Mouse (Mus musculus) limb, embryonic 11.5 days (tissue): ENCODE measurements around the gene Dscaml1. TPM values are rescaled to one million over a fixed set of nuclear protein-coding genes. Genes with fewer than 3 reads are reported as not detected.
A peak's percentile ranks its signal among the peaks of the same experiment; 100 is the strongest.

Source experiments
- ATAC-seq: fragments of 200-750 bp; cut with Nextera tagmentation; 2 replicates; pipeline ENCODE4 v1.8.0; 2017; ENCODE audit warnings: low read depth; ENCODE audit not compliant: insufficient number of reproducible peaks, low FRiP score, low TSS enrichment
- DNase-seq: peaks from one replicate; pipeline ENCODE4 v3.0.0-alpha.2; 2015; ENCODE audit warnings: low spot score
- H3K27ac ChIP-seq: fragments of 300-500 bp; sonication (generic); replicated peaks from 2 replicates; pipeline ENCODE4 v1.5.1; 2014; ENCODE audit warnings: low read depth, mild to moderate bottlenecking, low read length
- H3K27me3 ChIP-seq: fragments of 300-500 bp; sonication (generic); 2 replicates; pipeline ENCODE4 v1.6.1; 2014; ENCODE audit warnings: mild to moderate bottlenecking, low read length, mixed read lengths; ENCODE audit not compliant: control insufficient read depth, insufficient read depth
- H3K36me3 ChIP-seq: fragments of 300-500 bp; sonication (generic); 2 replicates; pipeline ENCODE4 v1.6.1; 2014; ENCODE audit warnings: mild to moderate bottlenecking, low read length, moderate library complexity, mixed read lengths; ENCODE audit not compliant: control insufficient read depth, insufficient read depth
- H3K4me1 ChIP-seq: fragments of 300-500 bp; sonication (generic); 2 replicates; pipeline ENCODE4 v1.6.1; 2014; ENCODE audit warnings: low read length, mixed read lengths; ENCODE audit not compliant: control insufficient read depth, insufficient read depth
- H3K4me2 ChIP-seq: fragments of 300-500 bp; sonication (generic); 2 replicates; pipeline ENCODE4 v1.6.1; 2014; ENCODE audit warnings: low read depth, mild to moderate bottlenecking, moderate library complexity; ENCODE audit not compliant: severe bottlenecking
- H3K4me3 ChIP-seq: fragments of 300-500 bp; sonication (generic); 2 replicates; pipeline ENCODE4 v1.5.1; 2014; ENCODE audit warnings: low read depth, low read length
- H3K9ac ChIP-seq: fragments of 300-500 bp; sonication (generic); 2 replicates; pipeline ENCODE4 v1.6.1; 2014; ENCODE audit warnings: mild to moderate bottlenecking, low read length
- H3K9me3 ChIP-seq: fragments of 300-500 bp; sonication (generic); 2 replicates; pipeline ENCODE4 v1.6.1; 2016; ENCODE audit warnings: low read length; ENCODE audit not compliant: control insufficient read depth
- WGBS: fragments of 180-500 bp; shearing (Covaris S2); extraction: QIAGEN DNeasy Blood & Tissue Kit; methylation state at CpG from one replicate; pipeline ENCODE4 v1.1.7; 2014; 5-methylcytosine and 5-hydroxymethylcytosine counted together
- polyA plus RNA-seq: library from polyadenylated mRNA; unstranded; fragments of >200 nt; fragmentation: Nextera tagmentation; extraction: Ambion mirVana; gene quantifications from 2 replicates; pipeline ENCODE4 v1.2.1, GENCODE M21; 2014

Dscaml1 gene
- polyA plus RNA-seq, 1 experiment from 2014 or later: 0.11 TPM

- no peak overlapping the region for H3K4me3 ChIP-seq
- no peaks in the 10 kb centered on the region for H3K36me3 ChIP-seq
- H3K27ac ChIP-seq: no peak overlapping the region
- H3K27me3 ChIP-seq: no peaks in the 10 kb centered on the region
- WGBS: 80% methylated on average over 3 of the region's 3 CpGs
- ATAC-seq (no peak), DNase-seq (no peak)
- no peak overlapping the region for H3K9ac ChIP-seq
- no peaks in the 10 kb centered on the region for H3K4me1 ChIP-seq
- H3K4me2 ChIP-seq: no peak overlapping the region
- no peaks in the 10 kb centered on the region for H3K9me3 ChIP-seq
Observed at GRCm38 (mm10) chr9:45406808-45407207, 19.6 kb upstream of the Dscaml1 start.

DNA sequence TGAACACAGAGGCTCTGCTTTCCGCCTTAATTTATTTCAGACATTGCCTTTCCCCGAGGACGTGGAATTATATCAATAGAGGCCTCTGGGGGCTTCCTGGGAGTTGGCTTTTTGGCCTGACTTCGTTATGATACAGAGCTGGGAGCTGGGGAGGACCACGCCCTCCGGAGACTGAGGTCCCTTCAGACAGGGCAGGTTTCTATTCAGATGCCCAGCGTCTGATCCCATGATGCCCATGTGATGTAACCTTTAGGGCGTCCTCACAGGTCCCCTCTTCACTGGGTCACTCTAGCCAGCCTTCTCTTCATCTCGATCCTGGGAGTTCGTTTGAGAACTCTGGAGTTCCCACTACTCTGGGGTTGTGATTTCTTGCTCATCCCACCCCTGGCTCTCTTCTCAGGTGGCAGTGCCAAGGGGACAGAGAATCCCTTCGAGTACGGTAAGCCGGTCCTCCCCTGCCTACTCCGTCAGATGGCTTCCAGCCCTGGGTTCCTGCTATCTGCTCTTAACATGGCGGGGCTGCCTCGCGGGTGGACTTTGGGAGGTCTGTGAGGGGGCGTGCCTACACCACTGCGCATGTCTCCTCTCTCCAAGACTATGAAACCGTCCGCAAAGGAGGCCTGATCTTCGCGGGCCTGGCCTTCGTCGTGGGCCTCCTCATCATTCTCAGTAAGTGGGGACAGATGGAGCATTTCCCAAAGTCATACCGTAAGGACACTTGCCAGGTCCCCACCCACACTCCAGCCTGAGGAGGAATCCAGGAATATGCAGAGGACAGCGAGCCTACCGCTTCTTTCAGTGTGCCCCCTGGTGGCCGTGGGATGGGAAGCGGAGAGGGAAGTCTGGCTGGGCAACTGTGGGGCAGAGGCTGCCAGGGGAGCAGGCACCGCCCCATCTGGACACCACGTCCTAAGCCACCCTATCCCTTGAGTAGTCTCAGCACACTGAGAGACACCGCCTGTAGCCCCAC lies 18.4 kb upstream of the Dscaml1 start:
- Histone ChIP-seq H3K27me3 (no peaks in the 10 kb centered on the region), H3K36me3 (no peaks in the 10 kb centered on the region), H3K9ac (no peak overlapping the region), H3K4me1 (no peaks in the 10 kb centered on the region), H3K4me2 (peak overlapping the region; percentile 37), H3K4me3 (no peak overlapping the region), H3K9me3 (no peaks in the 10 kb centered on the region), H3K27ac (no peak overlapping the region)
- ATAC-seq (peak; percentile 46; the same call in 1 of the 2 replicates), DNase-seq (peak; percentile 86)
- 35% methylated on average over 33 of the region's 33 CpGs for WGBS

GRCm38 (mm10) chr9:45410193-45410592 lies 16.2 kb upstream of the Dscaml1 start:
- no peak for DNase-seq
- Histone ChIP-seq H3K4me1 (no peaks in the 10 kb centered on the region), H3K36me3 (no peaks in the 10 kb centered on the region), H3K4me2 (no peak overlapping the region), H3K27ac (no peak overlapping the region), H3K9ac (no peak overlapping the region), H3K9me3 (no peaks in the 10 kb centered on the region), H3K27me3 (no peaks in the 10 kb centered on the region), H3K4me3 (no peak overlapping the region)
- ATAC-seq: no peak
- 81% methylated on average over 5 of the region's 5 CpGs for WGBS

DNA sequence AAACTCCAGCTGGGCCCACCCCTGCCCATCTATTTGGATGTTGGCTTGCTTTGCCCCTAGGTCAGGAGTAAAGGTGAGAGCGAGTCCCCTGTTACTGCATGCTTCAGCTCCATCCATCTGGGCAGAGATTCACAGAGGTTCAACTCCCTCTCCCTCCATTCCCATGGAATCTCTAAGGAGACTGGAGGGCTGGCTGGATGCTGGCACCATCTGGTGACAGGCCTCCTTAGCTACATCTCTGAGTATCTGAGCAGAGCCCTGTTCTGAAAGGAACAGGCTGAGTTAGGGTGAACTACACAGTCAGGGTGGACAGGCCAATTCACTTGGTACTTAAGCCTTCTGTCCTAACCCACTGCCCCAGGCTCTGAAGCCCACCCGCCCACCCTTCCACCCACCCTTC lies 15.8 kb upstream of the Dscaml1 start:
- no peak overlapping the region for H3K9ac ChIP-seq
- H3K27me3 ChIP-seq: no peaks in the 10 kb centered on the region
- no peaks in the 10 kb centered on the region for H3K36me3 ChIP-seq
- no peak overlapping the region for H3K4me2 ChIP-seq
- ATAC-seq: no peak
- WGBS: 83% methylated on average over 2 of the region's 2 CpGs
- no peak overlapping the region for H3K27ac ChIP-seq
- DNase-seq: no peak
- H3K4me1 ChIP-seq: no peaks in the 10 kb centered on the region
- no peak overlapping the region for H3K4me3 ChIP-seq
- H3K9me3 ChIP-seq: no peaks in the 10 kb centered on the region

- Histone ChIP-seq H3K4me3 (no peak overlapping the region), H3K4me2 (no peak overlapping the region), H3K4me1 (no peaks in the 10 kb centered on the region), H3K9ac (no peak overlapping the region), H3K36me3 (no peaks in the 10 kb centered on the region), H3K27ac (no peak overlapping the region), H3K9me3 (no peaks in the 10 kb centered on the region), H3K27me3 (no peaks in the 10 kb centered on the region)
- 76% methylated on average over 3 of the region's 3 CpGs for WGBS
- ATAC-seq: no peak
- DNase-seq: no peak
Observed at GRCm38 (mm10) chr9:45411111-45411510, 15.3 kb upstream of the Dscaml1 start.

DNA sequence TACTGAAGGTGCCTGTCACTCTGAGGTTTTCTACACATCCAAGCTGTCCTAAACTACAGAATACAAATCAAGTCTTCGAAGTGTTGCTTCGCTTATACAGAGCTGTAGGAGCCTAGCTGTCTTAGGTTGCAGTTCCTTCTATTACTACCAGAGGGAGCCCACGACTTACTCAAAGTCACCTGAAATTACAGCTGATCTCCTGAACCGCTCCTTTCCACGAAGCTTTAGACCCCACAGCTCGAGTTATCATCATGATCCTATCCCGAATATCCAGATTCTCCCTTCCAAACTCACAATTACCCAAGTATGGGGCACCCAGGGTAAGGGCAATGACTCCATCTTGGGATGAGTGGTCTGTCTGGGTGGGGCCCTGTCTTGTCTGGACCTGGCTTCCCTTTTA lies 14.6 kb upstream of the Dscaml1 start:
- Histone ChIP-seq H3K36me3 (no peaks in the 10 kb centered on the region), H3K9ac (no peak overlapping the region), H3K4me2 (peak overlapping the region; percentile 31; the same call in 1 of the 2 replicates), H3K4me3 (no peak overlapping the region), H3K4me1 (no peaks in the 10 kb centered on the region), H3K27ac (no peak overlapping the region), H3K27me3 (no peaks in the 10 kb centered on the region), H3K9me3 (no peaks in the 10 kb centered on the region)
- DNase-seq: peak; percentile 39
- WGBS: 25% methylated on average over 7 of the region's 7 CpGs
- ATAC-seq: peak; percentile 23; the same call in 1 of the 2 replicates

GRCm38 (mm10) chr9:45412287-45412686 lies 14.1 kb upstream of the Dscaml1 start:
- H3K36me3 ChIP-seq: no peaks in the 10 kb centered on the region

DNA sequence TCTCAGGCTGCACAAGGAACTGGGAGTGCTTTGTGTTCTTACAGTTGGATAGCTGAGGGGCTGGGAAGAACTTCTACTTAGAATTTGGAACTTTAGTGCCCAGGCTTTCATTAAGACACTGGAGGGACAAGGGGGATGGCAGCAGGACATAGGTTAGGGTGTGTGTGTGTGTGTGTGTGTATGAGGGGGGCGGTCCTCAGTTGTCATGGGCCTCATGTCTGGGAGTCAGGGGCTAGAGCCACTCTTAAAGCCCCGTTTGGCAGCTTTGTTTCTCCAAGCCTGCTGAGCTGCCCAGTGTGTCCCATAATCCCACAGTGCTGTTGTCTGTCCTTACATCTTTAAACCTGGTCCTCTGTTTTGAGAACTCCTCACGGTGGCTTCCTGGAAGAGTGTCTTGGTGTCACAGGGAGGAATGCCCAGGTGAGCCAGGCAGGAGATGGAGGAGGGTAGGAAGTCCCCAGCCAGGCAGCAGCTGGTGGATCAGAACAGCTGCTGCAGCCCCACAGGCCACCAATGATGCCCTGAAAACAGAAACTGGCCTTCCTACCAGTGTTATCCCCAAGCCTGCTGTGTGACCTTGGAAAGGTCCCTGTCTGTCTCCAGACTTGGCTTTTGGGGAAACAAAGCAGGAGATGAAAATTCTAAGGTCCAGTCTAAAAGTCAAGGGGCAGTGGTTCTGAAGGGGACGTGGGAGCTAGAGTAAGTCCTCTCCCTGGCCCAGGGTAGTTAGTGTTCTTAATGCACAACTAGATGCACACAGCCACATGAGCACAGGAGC lies 13.5 kb upstream of the Dscaml1 start:
- H3K27ac ChIP-seq: no peak overlapping the region
- no peak overlapping the region for H3K4me2 ChIP-seq
- no peaks in the 10 kb centered on the region for H3K36me3 ChIP-seq
- H3K27me3 ChIP-seq: no peaks in the 10 kb centered on the region
- H3K9ac ChIP-seq: no peak overlapping the region
- ATAC-seq: no peak
- no peaks in the 10 kb centered on the region for H3K9me3 ChIP-seq
- no peaks in the 10 kb centered on the region for H3K4me1 ChIP-seq
- no peak overlapping the region for H3K4me3 ChIP-seq
- 80% methylated on average over 4 of the region's 4 CpGs for WGBS
- no peak for DNase-seq

More at GRCm38 (mm10) chr9:45412287-45412686, 14.1 kb upstream of the Dscaml1 start:
- Histone ChIP-seq H3K4me3 (no peak overlapping the region), H3K9ac (no peak overlapping the region), H3K4me2 (peak overlapping the region; percentile 31; the same call in 1 of the 2 replicates), H3K9me3 (no peaks in the 10 kb centered on the region), H3K4me1 (no peaks in the 10 kb centered on the region), H3K27ac (no peak overlapping the region), H3K27me3 (no peaks in the 10 kb centered on the region)
- 8% methylated on average over 10 of the region's 10 CpGs for WGBS
- ATAC-seq: peak; percentile 35
- DNase-seq: peak; percentile 97
